Mouse (Mus musculus) heart, postnatal 14 days (tissue): Measurements from ENCODE around the gene Kit. TPM values are rescaled to one million over a fixed set of nuclear protein-coding genes. Genes with fewer than 3 reads are reported as not detected.

Source experiments
- DNase-seq, 2 experiments: peaks; one replicate each; pipeline ENCODE4 v3.0.0; 2021 to 2022
- intact Hi-C: fragments of 180-260 bp; cut with DNase I; formaldehyde crosslinking; loops from one replicate; pipeline ENCODE4 v1.15.1; 2025
- total RNA-seq, 2 experiments: library from RNA; stranded (reverse); gene quantifications; 2 replicates each; pipeline ENCODE4 v1.2.3; 2021

The Kit gene
- total RNA-seq, 2 experiments from 2014 or later: 4.5 to 6.8 TPM

DNA sequence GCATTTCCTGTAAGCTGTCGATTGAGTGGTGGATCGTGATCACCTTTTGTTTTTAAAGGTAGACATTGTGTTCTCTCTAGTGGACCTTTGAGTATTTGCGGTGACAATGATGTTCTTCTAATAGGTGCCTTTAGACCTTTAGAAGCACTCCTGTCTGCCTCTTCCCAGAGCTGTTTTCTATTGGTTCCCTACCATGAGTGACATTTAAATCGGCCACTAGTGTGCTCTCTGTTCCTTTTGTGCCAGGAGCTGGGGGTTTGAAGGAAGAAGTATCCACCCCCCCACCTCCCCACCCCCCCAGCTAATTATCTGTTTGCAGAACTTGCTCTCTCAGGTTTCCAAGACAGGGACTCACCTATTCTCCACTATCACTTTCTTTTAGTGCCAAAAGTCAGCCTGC lies 13.1 kb downstream of the Kit start:
- intact Hi-C loops: no loop called here

GRCm38 (mm10) chr5:75589552-75590346 lies 15.0 kb downstream of the Kit start:
- intact Hi-C loops: loop anchor here (10.0 kb wide), 1 partner anchor 555 kb away; the partner anchor contains the start of gene Srd5a3
- DNase-seq: no peak

More for the DNA sequence above, 13.1 kb downstream of the Kit start:
- DNase-seq: no peak

GRCm38 (mm10) chr5:75590961-75591360 lies 16.2 kb downstream of the Kit start:
- intact Hi-C loops: loop anchor here (10.0 kb wide), 1 partner anchor 554 kb away; the partner anchor contains the start of gene Srd5a3
- no peak for DNase-seq

DNA sequence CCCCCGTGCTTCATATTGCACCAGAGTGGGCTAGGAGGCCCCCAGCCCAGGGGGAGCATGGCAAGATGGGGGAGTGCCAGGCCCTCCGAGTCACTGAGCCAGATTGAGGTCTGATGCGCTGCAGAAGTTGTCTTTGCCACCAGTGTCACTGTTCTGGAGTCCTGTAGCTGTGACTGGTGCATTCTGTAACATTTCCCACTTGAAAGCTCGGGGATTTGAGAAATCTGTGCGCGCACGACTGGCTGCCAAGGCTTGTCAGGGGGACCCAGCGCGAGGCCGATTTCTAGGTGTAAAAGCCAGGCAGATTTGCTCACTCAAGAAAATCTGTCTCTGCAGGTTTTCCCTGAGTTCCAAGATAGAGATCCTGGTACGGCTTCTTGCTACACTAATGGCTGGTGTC lies 16.9 kb downstream of the Kit start:
- DNase-seq: no peak
- intact Hi-C loops: loop anchor here (10.0 kb wide), 1 partner anchor 553 kb away; the partner anchor contains the start of gene Srd5a3

DNA sequence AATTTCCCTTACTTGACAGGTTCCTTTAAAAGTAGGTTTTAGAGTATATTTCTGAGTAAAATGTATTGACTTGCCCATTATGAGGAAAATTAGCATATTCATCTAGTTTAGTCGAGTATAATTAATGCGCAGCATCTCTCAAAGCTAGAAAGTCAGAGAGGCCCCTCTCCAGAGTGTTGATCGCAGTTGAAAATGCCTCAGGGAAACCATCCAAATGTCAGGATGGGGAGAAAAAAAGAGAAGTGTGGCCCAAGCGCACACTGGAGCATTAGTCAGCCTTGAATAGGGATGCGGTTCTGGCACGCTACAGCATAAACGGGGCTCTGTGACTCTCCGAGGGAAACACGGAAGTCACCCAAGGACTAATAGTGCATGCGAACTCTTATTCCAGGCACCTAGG lies 20.6 kb downstream of the Kit start:
- intact Hi-C loops: loop anchor here (10.0 kb wide), 1 partner anchor 549 kb away; the partner anchor contains the start of gene Srd5a3

GRCm38 (mm10) chr5:75596211-75596610 lies 21.5 kb downstream of the Kit start:
- DNase-seq: no peak
- intact Hi-C loops: loop anchor here (10.0 kb wide), 1 partner anchor 549 kb away; the partner anchor contains the start of gene Srd5a3

More for the DNA sequence above, 20.6 kb downstream of the Kit start:
- no peak for DNase-seq

DNA sequence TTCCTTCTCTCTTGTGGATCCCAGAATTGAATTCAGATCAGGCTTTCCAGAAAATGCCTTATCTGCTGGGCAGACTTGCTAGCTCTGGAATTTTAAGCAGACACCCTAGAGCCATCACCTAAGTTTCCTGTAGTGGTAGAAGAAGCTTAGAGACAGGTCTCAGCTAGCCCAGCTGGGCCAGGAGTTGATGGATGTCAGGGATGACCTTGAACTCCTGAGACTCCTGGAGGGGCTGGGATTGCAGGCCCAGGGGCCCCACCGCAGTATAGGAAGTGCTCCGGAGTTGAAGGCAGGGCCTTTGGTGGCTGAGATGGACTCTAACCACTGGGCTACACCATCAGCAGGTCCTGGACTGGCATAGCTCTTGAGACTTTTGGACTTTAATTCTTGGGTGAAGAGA lies 22.6 kb downstream of the Kit start:
- intact Hi-C loops: loop anchor here (10.0 kb wide), 1 partner anchor 547 kb away; the partner anchor contains the start of gene Srd5a3

DNA sequence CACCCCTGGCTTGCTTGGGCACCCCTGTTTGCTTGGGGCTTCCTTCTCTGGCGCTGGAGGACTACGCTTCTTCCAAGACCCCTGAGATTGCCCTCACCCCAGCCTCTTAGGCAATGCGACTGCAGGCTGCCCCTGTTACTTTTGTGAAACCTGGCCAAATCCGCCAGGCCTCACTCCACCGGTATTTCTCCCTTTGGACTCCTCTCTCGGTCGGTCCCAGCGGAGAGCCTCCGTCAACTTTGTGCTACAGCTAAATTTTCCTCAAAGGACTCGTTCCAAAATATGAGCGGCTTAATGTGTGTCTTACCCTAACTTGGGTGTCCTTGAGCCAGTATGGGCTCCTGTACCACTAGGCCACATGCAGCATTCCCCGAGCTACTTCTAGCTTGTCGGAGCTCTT lies 23.8 kb downstream of the Kit start:
- intact Hi-C loops: loop anchor here (10.0 kb wide), 1 partner anchor 546 kb away; the partner anchor contains the start of gene Srd5a3
- no peak for DNase-seq

More for the DNA sequence above, 22.6 kb downstream of the Kit start:
- no peak for DNase-seq

DNA sequence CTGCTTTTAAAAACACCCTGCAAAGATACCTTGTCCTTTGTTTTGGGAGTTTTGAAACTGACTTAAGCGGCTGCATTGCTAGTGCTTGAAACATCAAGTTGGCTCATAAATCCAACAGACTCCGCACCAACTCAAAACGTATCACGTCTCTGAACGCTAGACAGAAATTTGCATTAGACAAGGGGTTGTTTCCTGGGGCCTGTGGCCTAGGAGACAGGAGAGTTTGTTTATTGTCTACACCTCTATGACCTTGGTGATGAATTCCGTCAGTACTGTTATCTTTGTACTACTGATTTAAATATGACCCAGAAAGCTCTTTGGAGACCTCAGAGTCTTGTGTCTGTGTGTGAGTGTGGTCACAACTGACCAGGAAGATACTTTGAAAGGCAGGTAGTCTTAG lies 25.3 kb downstream of the Kit start:
- intact Hi-C loops: loop anchor here (10.0 kb wide), 1 partner anchor 545 kb away; the partner anchor contains the start of gene Srd5a3
- no peak for DNase-seq

GRCm38 (mm10) chr5:75604238-75604637 lies 29.5 kb downstream of the Kit start:
- intact Hi-C loops: no loop called here
- no peak for DNase-seq

DNA sequence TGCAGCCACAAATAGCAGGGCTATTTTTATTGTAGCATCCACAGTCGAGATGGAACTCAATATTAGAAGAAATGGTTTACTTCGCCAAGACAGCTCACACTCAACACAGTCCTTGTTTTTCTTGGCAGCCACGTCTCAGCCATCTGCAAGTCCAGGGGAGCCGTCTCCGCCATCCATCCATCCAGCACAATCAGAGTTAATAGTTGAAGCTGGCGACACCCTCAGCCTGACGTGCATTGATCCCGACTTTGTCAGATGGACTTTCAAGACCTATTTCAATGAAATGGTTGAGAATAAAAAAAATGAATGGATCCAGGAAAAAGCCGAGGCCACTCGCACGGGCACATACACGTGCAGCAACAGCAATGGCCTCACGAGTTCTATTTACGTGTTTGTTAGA lies 32.2 kb downstream of the Kit start:
- intact Hi-C loops: no loop called here
- no peak for DNase-seq

DNA sequence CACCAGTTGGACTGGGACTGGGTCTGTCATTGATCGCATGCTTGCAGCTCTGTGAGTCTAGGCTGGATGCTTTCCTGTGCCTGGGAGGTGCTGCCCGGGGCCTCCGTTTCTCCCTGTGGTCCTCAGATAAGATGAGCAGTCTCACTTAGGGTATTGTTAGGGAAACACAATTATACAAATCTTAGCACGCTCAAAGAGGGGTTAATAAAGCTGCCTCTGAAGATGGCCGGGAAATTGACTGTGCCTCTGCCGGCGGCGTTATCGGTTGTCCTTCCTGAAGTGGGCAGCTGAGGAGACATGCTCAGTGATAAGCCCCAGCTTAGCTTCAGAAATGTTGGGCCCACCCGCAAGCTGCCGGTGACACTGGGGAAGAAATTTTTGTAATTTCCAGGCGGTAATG lies 33.3 kb downstream of the Kit start:
- no peak for DNase-seq
- intact Hi-C loops: no loop called here

- DNase-seq: no peak
- intact Hi-C loops: no loop called here
These were observed 37.7 kb downstream of the Kit start for GRCm38 (mm10) chr5:75612380-75612779.

DNA sequence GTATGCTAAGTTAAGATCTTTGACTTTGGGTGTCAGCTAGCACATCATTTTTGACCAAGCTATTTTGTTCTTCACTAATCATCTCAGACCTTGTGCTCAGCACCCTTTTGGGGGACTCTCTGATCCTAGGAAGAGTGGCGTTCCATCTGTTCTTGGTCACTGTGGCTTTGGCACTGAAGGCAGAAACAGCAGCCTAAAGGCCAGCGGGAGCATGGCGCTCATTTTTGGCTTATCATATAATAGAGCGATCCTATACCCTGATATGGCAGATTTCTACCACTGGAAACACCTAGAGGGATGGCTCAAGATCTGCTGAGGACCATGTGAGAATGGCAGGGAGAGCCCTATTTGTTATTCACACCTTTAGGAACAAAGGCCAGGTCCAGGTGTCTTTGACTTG lies 38.2 kb downstream of the Kit start:
- intact Hi-C loops: no loop called here
- no peak for DNase-seq

- intact Hi-C loops: no loop called here
- DNase-seq: no peak
These were observed 40.4 kb downstream of the Kit start for GRCm38 (mm10) chr5:75615000-75615571.

DNA sequence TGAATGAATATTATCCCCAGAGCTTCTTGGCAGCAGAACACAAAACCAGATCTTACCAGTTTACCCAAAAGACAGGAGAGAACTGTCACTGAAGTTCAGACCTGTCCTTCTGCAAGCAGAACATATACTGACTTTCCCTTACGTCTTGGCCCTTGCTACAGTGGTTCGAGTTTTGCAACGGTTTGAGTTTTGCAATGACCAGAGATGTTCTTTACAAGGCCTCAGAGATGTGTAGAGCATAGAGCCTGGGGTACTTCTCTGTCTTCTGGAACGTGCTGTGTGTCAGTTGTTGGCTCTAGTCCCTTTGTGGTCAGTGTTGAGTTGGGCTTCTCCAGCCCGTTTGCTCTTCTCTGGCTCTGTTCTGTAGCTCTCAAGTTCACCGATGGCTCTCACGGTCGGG lies 40.9 kb downstream of the Kit start:
- intact Hi-C loops: no loop called here
- no peak for DNase-seq

GRCm38 (mm10) chr5:75622401-75622800 lies 47.7 kb downstream of the Kit start:
- no peak for DNase-seq
- intact Hi-C loops: no loop called here

- intact Hi-C loops: no loop called here
- DNase-seq: no peak
These were observed 48.3 kb downstream of the Kit start for GRCm38 (mm10) chr5:75623007-75623406.

DNA sequence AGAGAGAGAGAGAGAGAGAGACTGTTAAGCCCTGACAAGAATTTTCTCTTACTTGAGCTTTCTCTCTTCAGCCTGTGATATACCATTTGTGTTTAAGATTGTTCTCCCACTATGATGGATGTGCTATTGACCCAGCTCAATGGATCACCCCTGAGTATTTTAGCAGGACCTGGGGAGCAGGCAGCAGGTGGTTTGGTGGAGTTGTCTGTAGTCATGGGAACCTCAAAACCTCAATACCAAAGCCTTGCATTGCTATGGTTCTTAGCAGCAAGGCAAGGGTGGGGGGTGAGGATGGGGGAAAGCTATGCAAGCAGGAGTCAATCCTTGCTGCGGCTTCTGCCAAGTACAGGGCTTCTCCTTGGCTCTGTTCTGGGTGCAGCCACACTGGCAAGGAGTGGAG lies 48.8 kb downstream of the Kit start:
- intact Hi-C loops: no loop called here
- no peak for DNase-seq

DNA sequence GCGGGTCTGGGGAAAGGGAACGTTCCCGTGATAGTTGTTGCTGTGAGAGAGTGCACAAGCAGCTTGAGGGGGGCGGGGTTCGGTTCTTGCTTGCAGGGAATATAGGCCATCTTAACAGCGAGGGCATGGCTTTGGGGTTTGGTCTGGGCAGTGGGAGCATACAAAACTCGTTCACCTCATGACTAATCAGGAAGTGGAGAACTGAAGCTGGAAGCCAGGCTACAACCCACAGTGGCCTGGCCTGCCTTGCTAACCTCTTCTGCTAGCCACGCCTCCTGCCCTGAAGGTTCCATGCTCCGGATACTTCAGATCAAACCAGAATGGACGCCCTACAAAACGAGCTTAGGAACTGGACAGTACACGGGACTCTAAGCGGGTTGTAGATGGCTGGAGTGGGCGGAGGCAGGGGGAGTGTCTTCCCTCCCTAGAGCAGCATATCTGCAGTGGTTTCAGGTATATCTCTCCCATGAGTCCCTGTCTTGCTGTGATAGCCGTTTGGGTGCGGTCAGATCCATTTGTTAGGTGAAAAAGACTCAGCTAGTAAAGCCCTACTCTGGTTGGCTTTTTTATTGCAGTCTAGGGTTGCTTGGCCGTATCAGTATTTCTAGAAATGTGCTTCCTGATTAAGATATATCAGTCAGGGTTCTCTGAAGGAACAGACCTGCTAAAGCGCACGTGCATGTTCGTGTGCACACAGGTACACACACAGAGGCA lies 49.4 kb downstream of the Kit start:
- intact Hi-C loops: no loop called here
- DNase-seq: no peak

DNA sequence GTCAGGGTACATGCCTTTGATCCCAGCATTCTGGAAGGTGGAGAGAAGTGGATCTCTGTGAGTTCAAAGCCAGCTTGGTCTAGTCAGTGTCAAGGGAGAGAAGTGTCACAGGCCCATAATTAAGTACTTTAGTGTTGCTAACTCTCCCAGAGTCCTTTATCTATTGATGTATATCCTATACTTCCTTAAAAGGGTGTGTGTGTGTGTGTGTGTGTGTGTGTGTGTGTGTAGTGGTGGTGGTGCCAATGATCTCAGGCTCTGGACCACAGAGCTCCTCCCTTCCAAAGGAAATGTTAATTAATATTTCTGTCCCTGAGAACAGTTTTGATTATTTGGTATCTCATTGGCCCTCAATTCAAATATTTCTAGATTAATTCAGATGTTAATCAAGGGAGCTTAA lies 50.3 kb downstream of the Kit start:
- no peak for DNase-seq
- intact Hi-C loops: no loop called here
